Mouse (Mus musculus) adrenal gland, adult 8-10 months (tissue): ENCODE results near the gene Dlst. TPM values are rescaled to one million over a fixed set of nuclear protein-coding genes. Genes with fewer than 3 reads are reported as not detected.

Experiments used
- DNase-seq: peaks from one replicate; pipeline ENCODE4 v3.0.0; 2022
- total RNA-seq, 4 experiments: library from RNA; stranded (reverse); gene quantifications; 2 replicates each; pipeline ENCODE4 v1.2.4; 2022

Dlst gene
- total RNA-seq, 4 experiments from 2014 or later, result 226 to 318 (median 254) TPM

DNA sequence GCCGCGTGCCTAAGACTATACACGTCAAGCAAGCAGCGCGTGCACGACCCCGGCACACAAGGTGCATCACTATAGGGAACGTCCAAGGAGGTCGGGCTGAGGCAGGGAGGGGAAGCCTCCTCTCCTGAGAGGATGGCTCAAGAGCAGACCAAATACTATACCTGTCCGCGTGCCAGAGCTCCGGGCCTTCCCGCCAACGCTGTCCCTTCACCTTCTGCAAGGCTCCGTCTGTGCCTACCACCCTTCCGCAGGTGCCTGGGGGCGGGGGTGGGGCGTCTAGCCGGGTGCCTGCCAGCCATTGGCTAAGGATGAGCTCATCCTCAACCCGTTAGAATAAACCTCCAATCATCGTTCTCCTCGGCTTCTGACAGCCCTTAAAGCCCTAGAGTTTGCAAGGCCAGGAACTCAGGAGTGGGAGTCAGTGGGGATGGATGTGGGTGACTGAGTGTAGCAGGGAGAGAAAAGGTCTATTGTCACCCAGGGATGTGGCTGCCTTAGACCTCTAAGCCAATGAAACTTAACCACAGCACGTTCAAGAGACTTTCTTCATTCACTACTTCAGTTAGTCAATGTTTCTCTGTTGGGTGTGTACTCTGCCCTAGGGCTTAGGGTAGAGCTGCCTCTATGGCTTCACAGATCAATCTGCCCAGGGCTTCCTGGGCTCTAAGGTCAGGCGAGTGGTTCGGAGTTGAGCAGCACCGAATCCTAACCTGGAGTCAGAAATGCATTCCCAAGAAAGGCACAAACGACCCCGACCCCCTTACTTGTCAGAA is 40.6 kb downstream of the Dlst start, which contains the start of gene Rps6kl1:
Rps6kl1 (minus strand) TSS at position 263 of the 773 bp plus-strand sequence.
- no peak for DNase-seq

DNA sequence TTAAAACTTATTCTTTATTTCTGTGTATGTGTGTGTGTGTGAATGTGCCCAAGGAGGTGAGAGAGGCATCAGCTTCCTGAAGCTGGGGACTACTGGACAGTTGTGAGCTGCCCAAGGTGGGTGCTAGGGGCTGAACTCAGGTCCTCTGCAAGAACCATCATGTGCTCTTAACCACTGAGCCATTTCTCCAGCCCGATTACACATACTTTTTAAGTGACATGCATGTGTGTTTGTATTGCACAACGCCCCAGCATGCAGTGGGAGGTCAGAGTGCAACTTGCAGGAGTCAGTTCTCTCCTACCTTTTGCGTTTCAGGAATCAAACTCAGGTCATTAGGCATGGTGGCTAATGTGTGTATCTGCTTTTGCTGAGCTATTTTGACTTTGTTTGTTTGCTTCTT is 42.4 kb downstream of the Dlst start:
- DNase-seq, result no peak

DNA sequence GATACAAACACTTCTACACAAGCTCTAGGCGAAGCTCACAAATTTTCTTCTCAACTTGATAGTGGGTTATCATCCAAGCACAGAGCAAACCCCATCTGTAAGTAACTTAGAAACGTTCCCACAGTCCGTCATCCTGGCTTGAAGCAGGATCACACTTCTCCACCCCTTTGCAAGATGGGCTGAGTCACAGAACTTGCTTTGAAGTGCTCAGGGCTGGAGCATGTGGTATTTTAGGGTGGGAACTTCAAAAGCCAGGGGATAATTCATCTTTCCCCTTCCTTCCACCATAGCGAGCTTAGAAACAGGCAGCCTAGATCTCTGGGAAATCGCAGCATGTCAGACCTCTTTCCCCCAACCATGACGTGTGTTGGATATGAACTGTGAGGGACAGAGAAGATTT is 45.7 kb downstream of the Dlst start:
- DNase-seq, result no peak

DNA sequence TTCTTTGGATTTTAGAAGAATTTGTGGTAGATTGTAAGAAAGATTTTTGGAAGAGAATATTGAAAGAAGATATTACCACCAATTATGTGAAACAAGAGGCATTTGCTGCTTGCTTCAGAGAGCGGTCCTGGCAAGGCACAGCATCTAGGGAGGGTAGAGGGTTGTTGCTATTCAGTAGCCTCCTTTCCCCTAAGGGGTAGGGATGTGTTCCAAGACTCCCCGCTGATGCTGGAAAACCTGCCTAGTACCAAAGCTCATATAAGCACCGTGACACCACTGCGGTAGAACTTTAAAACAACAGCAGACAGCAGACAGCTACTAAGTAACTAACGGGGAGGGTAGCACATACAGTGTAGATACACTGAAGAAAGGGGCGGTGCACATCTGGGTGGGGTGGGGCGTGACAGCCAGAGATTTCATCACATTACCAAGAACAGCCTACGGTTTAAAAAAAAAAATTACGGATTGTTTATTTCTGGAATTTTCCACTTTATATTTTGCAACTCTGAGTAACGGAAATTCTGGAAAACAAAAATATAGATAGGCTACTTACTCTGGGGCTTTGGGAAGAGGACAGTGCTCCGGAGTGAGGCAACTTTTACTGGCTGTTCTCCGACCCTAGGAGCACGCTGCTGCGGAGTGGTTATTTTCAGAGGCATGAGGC is 47.3 kb downstream of the Dlst start:
- DNase-seq, result no peak

DNA sequence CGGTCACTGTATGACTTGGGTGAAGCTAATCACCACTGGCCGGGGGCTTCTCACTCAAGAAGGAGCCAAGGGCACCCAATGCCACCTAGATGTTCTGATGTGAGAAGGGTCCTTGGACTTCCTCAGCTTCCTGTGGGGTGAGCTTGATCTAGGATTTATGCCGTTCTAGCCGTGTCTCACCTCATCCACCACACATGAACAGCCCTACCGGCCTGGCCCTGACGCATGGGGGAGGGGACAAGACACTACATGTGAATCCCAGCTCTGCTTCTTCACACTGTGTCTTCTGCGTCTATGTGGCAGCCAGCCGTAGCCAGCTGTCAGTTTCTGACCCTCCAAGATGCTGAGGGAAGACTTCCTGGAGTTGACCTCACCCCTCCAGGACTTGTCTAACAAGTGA is 48.2 kb downstream of the Dlst start:
- DNase-seq, result no peak

DNA sequence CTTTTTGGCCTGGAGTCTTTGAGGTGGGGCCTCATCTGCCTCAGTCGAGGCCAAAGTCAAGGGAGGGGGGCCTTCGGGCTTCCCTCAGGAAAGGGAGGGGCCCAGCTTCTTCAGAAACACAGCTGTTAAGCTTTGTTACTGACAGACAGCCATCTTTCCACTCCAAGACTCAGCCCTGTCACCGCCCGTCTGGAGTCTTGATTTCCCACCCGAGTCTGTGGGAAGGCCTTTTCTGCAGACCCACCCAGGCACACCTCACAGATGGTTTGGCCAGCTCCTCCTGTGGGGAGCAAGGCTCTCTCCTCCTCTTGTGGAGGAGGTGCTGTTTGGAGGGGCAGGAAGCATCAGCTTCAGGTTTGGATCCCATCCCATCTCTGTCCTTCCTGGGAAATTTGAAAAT is 49.0 kb downstream of the Dlst start:
- no peak for DNase-seq

DNA sequence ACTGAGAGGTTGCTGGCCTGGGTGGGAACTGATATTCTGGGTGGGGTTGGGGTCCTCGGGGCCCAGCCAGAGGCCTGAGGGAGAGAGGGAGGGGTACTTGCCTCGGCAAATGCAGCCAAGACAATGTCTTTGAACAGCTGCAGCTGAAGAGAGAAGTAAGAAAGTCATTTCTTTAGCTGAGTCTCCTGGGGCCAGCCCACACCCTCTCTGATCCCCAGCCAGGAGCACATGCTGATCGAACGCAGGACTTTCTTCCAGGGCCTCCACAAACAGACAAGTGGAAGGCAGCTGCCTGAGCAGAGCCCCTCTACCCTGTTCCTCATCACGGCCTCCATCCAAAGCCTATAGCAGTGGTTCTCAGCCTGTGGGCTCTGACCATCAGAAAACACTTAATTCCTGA is 54.4 kb downstream of the Dlst start:
- no peak for DNase-seq

DNA sequence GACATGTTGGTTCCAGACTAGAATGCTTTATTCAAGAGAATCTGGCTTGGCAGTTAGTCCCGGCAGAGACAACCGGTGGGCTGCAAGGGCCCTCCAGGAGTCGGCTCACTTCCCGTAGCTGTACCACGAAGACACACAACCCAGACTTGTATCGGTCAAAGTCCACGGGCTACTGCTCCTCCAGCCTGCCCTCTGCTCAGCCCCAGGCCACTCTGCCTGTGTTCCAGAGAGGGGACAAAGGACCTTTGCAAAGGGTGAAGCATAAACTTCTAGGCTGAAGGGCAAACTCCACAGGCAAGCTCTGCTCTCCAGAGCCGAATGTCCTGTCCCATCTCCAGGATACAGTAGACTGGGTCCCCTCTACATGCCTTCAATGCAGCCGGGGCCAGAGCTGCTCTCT is 56.0 kb downstream of the Dlst start:
- DNase-seq, result no peak

DNA sequence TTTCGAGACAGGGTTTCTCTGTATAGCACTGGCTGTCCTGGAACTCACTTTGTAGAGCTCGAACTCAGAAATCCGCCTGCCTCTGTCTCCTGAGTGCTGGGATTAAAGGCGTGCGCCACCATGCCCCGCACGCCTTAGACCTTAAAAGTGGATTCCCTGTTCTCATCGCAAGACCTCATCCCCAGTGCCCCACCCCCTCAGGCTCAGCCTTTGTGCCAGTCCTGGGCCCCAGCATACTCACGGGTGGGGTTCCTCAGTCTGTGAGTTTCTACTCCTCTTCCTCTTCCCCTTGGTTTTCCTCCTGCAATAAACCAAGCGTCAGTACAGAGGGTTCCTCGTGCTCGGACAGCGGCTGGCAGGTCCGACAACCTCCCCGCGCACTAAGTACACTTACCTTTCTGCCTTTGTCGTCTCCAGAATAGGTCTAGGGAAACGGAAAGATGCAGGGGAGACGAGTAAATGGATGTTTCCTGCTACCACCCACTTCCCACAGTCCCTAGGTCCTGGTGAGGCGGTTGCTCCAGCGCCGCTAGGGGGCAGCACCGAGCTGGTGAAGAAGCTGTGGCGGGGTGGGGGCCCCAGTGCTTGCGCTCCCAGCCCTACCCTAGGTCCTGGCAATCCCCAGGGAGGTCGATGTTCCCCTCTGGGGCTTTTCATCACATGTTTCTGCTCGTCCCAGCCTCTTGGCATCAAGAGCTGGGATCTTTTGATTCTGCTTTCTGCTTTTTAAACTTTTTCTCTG is 58.7 kb downstream of the Dlst start:
- DNase-seq, result peak; percentile 47

DNA sequence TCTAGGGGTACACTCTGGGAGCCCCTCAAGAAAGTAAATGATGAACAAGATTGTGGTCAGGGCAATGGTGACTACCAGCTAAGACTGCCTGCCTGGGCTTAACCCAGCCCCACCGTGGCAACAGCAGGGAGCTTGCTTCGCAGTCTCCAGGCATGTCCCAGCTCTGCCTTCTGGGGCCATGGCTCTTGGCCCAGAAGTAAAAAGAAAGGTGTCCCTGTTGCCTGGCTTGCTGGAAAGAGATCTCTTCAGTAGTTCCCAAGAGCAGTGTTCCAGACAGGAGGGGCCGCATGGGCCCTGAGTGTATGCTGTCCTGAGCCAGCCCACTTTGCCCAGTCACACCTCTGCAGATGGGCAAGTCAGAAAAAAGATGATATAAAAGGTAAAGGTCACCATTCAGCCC is 59.2 kb downstream of the Dlst start:
- DNase-seq, result no peak

DNA sequence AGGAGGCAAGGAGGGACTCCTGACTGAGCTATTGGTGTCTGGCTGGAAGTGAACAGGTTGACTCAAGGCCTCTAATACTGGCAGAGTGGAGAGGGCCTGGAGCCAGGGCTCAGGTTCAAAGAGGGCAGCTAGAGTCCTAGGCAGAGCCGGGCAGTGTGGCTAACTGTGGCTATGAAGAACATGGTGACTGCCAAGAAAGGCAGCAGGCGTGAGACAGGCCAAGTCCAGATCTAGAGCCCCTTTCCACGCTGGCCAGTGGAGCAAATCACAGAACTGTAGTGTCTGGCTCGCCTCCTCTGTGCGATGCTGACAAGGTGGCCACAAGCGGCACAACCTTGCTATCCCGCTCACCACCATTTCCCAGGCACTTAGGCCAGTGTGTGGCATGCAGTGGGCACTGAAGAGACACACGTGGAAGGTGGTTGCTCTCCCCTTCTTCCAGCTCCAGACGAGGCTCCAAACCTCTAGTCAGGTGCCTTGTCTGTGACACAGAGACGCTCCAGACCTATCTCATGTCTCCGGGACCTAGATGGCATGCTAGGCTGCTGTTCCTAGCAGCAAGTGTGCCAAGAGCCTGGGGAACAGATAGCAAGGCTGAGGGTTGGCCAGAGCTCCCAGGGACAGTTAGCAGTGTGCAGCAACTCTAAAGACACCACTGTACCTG is 59.8 kb downstream of the Dlst start:
- DNase-seq, result no peak

DNA sequence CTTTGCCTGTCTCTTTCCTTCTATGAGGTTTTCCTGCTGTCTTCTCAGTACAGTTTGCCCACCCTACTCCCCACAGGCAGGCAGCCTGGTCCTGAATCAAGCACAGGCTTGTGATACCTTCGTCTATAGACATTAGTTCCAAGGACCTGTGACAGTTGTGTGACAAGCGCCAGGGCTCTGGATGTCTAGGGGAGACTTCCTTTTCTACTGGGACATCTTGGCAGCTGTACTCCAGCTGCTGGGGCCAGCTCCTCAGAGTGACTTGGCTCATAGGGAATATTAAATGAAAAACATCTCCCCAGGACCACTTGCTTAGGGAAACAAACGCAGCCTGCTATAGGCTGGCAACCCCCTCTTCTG is 60.3 kb downstream of the Dlst start:
- no peak for DNase-seq

DNA sequence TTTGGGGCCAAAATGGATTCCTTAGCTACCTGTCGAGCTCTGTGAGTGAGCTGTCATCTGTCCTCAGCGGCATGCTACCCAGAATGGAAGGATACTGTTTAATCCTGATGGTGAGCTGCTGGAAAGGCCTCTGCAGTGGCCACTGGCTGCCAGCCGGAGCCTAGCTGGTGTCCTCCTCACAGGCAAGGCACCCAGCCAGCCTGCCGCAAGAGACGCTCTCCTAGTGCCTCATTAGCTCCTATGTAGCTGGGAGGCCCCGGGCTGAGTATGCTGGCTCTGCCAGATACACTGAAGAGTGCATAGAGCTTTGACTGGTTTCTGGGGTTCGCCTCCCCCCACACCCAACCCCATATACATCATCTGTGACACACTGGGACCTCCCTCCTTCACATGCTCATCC is 63.4 kb downstream of the Dlst start:
- no peak for DNase-seq

DNA sequence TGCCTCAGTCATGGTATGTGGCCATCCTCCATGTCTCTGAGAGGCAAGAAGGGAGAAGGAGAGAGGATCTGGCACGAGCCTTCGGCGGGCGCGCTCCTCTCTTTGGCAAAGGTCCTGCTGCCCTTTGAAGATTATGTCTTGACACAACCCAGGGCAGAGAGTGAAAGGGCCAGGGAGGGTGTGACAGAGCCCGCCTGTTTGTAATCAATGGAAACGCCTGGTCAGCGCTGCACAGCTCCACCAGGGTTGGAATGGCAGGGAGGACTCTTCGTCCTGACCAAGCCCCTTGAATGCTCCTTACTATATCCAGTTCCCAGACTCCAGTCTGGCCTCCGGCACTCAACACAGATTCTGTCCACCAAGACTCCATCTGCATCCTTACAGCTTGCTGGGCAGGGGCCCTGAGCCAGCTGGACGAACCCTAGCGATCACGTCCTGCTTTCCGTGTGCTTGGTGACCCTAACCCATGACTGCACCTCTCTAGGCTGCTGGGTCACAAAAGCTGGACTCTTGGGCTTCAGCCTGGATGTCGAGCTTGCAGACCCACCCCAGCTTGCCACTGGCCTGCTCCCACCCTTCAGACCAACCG is 64.5 kb downstream of the Dlst start:
- DNase-seq, result no peak

DNA sequence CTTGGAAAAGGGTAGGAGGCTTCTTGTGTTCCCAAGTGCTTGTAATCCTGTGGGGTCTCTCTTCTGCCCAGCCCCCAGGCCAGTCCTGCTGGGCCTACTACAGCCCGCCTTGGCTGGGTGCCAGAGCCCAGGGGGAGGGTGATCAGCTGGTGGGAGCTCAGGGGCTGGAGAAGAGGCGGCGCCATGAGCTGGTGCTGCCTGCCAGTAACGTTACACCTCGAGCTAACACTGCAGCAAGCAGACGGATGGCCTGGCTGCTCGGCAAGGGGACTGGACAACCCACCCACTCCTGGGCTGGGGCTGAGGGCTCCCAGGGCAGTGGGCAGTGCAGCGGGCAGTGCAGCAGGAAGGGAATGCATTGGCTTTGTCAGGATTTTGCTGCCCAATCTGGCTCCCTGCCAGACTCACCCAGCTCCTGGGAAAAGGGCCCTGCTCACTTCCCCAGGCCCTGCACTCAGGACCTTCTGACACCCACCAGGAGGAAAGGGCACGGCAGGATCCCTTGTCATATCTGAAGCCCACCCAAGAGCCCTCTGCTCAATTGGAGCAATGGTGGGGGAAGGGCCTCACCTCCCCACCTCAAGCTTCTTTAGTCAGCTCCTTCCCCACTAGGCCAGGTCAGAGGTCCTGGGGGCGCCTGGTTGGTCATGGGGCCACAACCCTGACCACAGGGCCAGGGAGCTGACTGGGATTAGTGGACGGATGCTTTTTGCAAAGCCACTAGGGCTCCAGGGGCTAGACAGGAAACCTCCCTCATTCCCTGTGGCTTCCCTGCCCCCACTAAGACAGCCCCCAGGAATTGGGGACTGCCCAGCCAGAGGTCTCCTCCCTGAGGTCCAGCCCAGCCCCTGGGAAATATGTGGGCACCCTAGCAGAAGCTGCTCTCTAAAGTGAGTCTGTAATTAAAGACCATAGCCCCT is 65.6 kb downstream of the Dlst start:
- DNase-seq, result no peak

DNA sequence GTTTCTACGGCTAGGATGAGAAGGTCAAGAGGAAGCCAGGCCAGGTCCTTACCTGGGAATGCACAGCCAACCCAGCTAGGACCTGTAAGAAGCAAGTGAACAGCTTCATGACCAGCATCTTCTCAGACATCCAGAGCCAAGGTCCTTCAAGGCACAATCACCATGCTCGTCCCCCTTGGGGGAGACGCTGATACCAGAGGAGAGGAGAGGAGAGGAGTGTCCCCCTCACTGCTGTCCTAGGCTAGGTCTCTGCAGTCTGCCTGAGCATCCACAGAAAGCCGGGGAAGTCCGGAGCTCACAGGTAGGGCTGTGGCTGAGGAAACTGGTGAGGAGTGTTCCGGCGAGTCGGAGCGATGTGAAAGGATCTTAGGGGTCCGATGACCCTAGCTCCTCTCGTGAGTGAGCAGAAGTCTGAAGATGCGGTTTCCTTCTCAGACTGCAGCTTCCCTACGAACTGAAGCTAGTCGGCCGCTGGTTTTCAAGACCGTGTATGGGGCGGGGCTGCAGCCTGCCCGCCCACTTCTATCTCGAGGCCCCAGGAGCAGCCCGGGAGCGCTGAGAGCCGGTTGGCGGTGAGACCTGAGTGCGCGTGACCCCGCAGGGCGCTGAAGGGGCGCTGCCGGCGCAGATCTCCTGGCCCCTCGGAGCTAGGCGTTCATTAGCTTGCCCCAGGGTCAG is 66.4 kb downstream of the Dlst start:
- DNase-seq, result no peak

DNA sequence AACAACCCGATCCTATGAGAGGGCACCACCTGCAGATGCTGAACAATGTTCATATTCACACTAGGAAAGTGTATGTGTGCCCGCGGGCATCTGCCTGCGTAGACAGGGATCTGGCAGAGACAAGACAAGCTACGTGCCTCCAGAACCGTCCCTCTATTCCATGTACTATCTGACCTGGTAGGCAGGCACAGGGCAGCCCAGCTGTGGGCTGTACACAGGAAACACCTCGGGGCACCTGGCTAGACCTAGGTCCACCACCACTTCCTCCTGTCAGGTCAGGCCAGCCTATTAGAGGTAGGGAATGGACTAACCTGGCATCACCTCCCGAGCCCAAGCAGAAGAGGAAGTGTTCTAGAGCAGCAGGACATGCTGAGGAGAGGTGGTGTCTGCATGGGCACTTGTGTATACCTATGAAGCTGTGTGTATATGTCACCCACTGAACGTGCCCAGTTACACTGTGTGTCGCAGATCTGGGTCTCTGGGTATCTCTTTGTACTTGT is 67.2 kb downstream of the Dlst start, which contains the start of gene Pgf:
Pgf (minus strand) TSS at position 51 of the 500 bp plus-strand sequence.
- DNase-seq, result no peak

DNA sequence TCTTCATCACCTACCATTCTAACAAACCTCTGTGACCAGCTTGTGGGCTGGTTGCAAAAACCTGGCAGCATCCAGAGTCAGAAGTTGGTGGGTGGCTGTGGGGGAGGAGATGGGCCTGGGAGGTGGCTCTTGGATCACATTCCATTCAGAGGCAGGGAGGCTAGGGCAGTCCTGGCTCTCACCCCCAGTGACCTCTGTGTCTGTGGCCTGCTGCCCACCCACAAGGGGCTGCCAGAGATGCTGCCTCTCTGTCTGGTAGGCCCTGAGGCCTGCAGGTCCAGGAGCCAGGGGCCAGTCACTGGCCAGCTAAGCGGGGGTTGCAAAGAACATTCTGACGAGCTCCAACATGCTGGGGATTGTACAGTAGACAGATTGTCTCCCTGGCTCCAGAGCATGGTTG is 67.7 kb downstream of the Dlst start:
- no peak for DNase-seq

DNA sequence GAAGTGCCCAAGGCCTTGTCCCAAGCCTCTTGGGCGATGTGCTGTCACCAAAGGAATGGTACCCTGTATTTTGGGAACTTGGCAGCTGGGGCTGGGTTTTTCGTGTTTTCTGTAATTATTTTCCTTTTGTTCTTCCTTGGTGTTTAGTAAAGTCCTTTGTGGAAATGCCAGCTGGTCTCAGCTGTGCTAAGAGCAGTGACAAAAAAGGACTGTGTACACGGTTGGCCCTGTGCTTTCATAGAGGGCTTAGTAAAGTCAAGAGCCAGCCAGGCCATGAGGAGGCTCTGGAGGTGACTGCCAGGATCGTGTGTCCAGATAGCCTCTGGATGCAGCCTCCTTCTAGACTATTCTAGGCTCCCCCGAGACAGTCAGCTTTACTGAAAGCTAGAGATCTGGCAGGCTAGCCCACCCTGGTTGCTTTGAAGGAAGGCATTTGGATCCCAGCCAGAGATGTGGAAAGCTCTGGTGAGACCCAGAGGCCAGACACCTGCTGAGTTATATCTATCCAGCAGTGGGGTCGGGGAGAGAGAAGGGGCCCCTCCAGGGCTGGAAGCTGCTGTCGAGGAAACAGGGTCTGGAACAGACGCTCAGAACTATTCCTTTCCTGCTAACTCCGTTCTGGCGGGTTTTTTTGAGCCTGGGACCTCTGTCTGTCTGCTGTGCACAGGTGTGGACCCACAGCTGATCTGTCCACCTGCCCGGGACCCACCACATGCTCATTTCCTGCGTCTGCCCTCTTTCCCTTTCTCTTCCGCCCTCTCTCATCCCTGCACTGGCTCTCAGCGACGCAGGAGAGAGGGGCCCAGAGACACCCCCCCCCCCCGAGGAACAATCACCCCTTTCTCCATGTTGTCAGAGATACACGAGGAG is 71.1 kb downstream of the Dlst start:
- no peak for DNase-seq

DNA sequence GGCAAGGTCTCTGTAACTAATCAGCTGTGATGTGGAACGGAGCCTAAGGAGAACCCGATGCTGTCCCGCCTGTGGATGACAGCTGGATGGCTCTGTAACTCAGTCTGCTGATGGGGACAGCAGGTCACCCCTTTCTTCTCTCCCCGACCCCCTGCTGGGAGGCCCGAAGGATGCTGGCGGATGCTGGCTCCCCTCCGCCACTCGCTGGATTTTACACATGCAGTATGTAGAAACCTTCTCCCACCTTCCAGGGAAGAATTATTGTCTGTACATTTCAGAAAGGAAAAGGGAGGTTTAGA is 71.7 kb downstream of the Dlst start:
- DNase-seq, result no peak
